Mouse (Mus musculus): ENCODE data around the gene P4hb.

GRCm38 (mm10) chr11:120574278-120574600 is 1.2 kb upstream of the P4hb start:
- TF ChIP-seq GATA1 (IDR thresholded peaks at IDR 0.05; ENCODE audit: low read length), result no peak
- no peak for TF ChIP-seq TAL1 (IDR thresholded peaks at IDR 0.05; ENCODE audit: low read length)

All from erythroblast, embryonic 14.5 days (primary cell).